In the genomic region with DNA sequence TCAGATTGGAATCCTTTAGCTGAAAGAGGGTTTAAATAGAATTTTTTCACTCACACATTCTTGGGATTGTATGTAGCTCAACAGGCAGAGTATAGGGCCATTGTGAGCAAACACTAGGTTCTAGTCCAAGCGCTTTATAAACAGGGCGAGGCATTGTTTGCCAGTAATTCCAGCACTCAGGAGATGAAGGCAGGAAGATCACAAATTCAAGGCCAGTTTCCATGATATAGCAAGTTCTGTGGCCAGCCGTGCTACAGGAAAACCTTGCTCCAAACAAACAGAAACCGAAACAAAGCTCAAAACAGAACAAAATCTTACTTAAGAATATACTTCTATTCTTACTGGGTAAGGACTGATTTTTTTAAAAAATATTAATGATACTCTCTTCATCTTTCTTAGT, we compare ENCODE assay signal across 12 mouse cellular contexts.
DNase-seq lines count a peak whose midpoint lies in the region; ATAC-seq and TF ChIP-seq lines count a peak whose summit lies in the region.
"Had no signal": no experiment of that assay in that cellular context is flagged by ENCODE, and none has a peak within 500 bp of the region (broad histone marks: within the 10 kb centered on the region; RNA-seq: fewer than 3 reads in every experiment).

No protein-coding gene starts in this region.

- intact Hi-C loops in heart, postnatal 14 days (cut with DNase I): no loop called here

- no peaks in the 10 kb centered on the region for H3K9me3 ChIP-seq in heart, embryonic 15.5 days (replicated peaks)
- no peaks in the 10 kb centered on the region for H3K9me3 ChIP-seq in forebrain, embryonic 10.5 days
- H3K9me3 ChIP-seq: liver, embryonic 13.5 days had no signal

- H3K4me2 ChIP-seq in heart, embryonic 15.5 days: no peak overlapping the region
- H3K4me2 ChIP-seq: liver, embryonic 13.5 days had no signal

- TF ChIP-seq CTCF in brain, embryonic 14.5 days (IDR thresholded peaks at IDR 0.05; ENCODE audit: borderline replicate concordance, extremely low read depth, insufficient read depth, insufficient read length): no peak

- 80% methylated on average over 4 of the region's 4 CpGs for WGBS in heart, embryonic 15.5 days
- WGBS in forebrain, embryonic 10.5 days: 85% methylated on average over 4 of the region's 4 CpGs

- TF ChIP-seq POLR2A in brain, embryonic 14.5 days (IDR thresholded peaks at IDR 0.05; ENCODE audit: borderline replicate concordance, extremely low read depth, insufficient read depth, insufficient read length, poor library complexity, severe bottlenecking): no peak

- no peak for ATAC-seq in heart, embryonic 15.5 days (replicated peaks; ENCODE audit: insufficient number of reproducible peaks, insufficient read depth, low FRiP score, low read depth)
- no peak for ATAC-seq in cerebellum, adult (ENCODE audit: insufficient number of reproducible peaks, low FRiP score, low TSS enrichment)

- H3K4me1 ChIP-seq in heart, embryonic 15.5 days (replicated peaks): 0 out of 2 replicates have a peak, but pooled peaks cover 2% of the 10 kb centered on the region
- H3K4me1 ChIP-seq in forebrain, embryonic 10.5 days: peaks cover 10% of the 10 kb centered on the region
- H3K4me1 ChIP-seq: liver, embryonic 13.5 days had no signal

- no peak for DNase-seq in heart, postnatal 14 days
- peak; percentile 28 for DNase-seq in A20 (ENCODE audit: low read depth, low spot score)
- DNase-seq in brain, embryonic 14.5 days (ENCODE audit: low read depth): peak; percentile 3
- peak; percentile 54 for DNase-seq in lung, postnatal 36 days
- no peak for DNase-seq in forebrain, embryonic 10.5 days (ENCODE audit: extremely low spot score, low spot score)
- no peak for DNase-seq in cerebellum, postnatal 36 days
- DNase-seq: adrenal gland, postnatal 10 days; kidney, adult 11 months; liver, embryonic 13.5 days; thymus, postnatal 36 days had no signal

- H3K27ac ChIP-seq in heart, embryonic 15.5 days: peak overlapping the region; percentile 20; the same call in 1 of the 2 replicates
- no peak overlapping the region for H3K27ac ChIP-seq in forebrain, embryonic 10.5 days
- H3K27ac ChIP-seq: liver, embryonic 13.5 days had no signal

- H3K9ac ChIP-seq in heart, embryonic 15.5 days: no peak overlapping the region
- H3K9ac ChIP-seq: liver, embryonic 13.5 days had no signal

- H3K4me3 ChIP-seq in heart, embryonic 15.5 days: no peak overlapping the region
- no peak overlapping the region for H3K4me3 ChIP-seq in forebrain, embryonic 10.5 days
- H3K4me3 ChIP-seq: liver, embryonic 13.5 days had no signal

- no peaks in the 10 kb centered on the region for H3K36me3 ChIP-seq in heart, embryonic 15.5 days
- no peaks in the 10 kb centered on the region for H3K36me3 ChIP-seq in forebrain, embryonic 10.5 days (replicated peaks)
- H3K36me3 ChIP-seq: liver, embryonic 13.5 days had no signal

- H3K27me3 ChIP-seq in heart, embryonic 15.5 days: no peaks in the 10 kb centered on the region
- peaks cover 100% of the 10 kb centered on the region for H3K27me3 ChIP-seq in forebrain, embryonic 10.5 days (ENCODE audit: poor library complexity, severe bottlenecking)
- H3K27me3 ChIP-seq: liver, embryonic 13.5 days had no signal

Comparison
In these comparisons a context has a peak if more than half of its experiments do, and no peak if none do; other contexts are left out.
1. DNase-seq: peak in A20 (single experiment), brain, embryonic 14.5 days (single experiment) and lung, postnatal 36 days (single experiment); none in heart, postnatal 14 days (0 of 2), forebrain, embryonic 10.5 days (single experiment) and cerebellum, postnatal 36 days (0 of 2).